Mouse (Mus musculus) heart, embryonic 14.5 days (tissue): ENCODE measurements around the gene Ccl28. TPM values are rescaled to one million over a fixed set of nuclear protein-coding genes. Genes with fewer than 3 reads are reported as not detected.
"Not testable (repeated sequence)": the region's sequence is repeated elsewhere in the genome, so short reads cannot be mapped to it uniquely, and the experiment has no call there.

Experiments used
- ATAC-seq: fragments of 200-750 bp; cut with Nextera tagmentation; 2 replicates; pipeline ENCODE4 v1.8.0; 2017; ENCODE audit warnings: low read depth, moderate TSS enrichment; ENCODE audit not compliant: insufficient number of reproducible peaks, insufficient read depth, low FRiP score
- H3K27ac ChIP-seq, 2 experiments: fragments of 200-500 bp in 1 of 2; fragments of 300-500 bp in 1 of 2; sonication (generic) in 1 of 2; replicated peaks in 1 of 2; 2 replicates each; pipeline ENCODE4 v1.5.1; 2012 to 2014; ENCODE audit warnings: low read depth in 2 of 2, low read length in 2 of 2, control low read depth in 1 of 2, mild to moderate bottlenecking in 1 of 2, mixed read lengths in 1 of 2; ENCODE audit not compliant: control insufficient read depth in 1 of 2, insufficient read depth in 1 of 2
- H3K27me3 ChIP-seq: fragments of 300-500 bp; sonication (generic); 2 replicates; pipeline ENCODE4 v1.6.1; 2014; ENCODE audit warnings: mild to moderate bottlenecking, low read length, control low read depth; ENCODE audit not compliant: control insufficient read depth, insufficient read depth
- H3K36me3 ChIP-seq: fragments of 300-500 bp; sonication (generic); 2 replicates; pipeline ENCODE4 v1.6.1; 2014; ENCODE audit warnings: mild to moderate bottlenecking, control low read depth, low read length, mixed read lengths; ENCODE audit not compliant: control insufficient read depth, insufficient read depth
- H3K4me1 ChIP-seq, 2 experiments: fragments of 200-500 bp in 1 of 2; fragments of 300-500 bp in 1 of 2; sonication (generic) in 1 of 2; 2 replicates each; pipeline ENCODE4 v1.6.1; 2012 to 2014; ENCODE audit warnings: low read length in 2 of 2, control low read depth in 1 of 2, mixed read lengths in 1 of 2; ENCODE audit not compliant: control insufficient read depth in 2 of 2, insufficient read depth in 2 of 2
- H3K4me2 ChIP-seq: fragments of 300-500 bp; sonication (generic); 2 replicates; pipeline ENCODE4 v1.6.1; 2014; ENCODE audit warnings: mild to moderate bottlenecking, low read length
- H3K4me3 ChIP-seq, 2 experiments: fragments of 200-500 bp in 1 of 2; fragments of 300-500 bp in 1 of 2; sonication (generic) in 1 of 2; 2 replicates each; pipeline ENCODE4 v1.5.1; 2012 to 2014; ENCODE audit warnings: low read length in 2 of 2, mild to moderate bottlenecking in 2 of 2, control low read depth in 1 of 2, low read depth in 1 of 2, moderate library complexity in 1 of 2; ENCODE audit not compliant: control insufficient read depth in 1 of 2, insufficient read depth in 1 of 2
- H3K9ac ChIP-seq: fragments of 300-500 bp; sonication (generic); 2 replicates; pipeline ENCODE4 v1.6.1; 2014; ENCODE audit warnings: mild to moderate bottlenecking, low read length
- H3K9me3 ChIP-seq: fragments of 300-500 bp; sonication (generic); 2 replicates; pipeline ENCODE4 v1.6.1; 2016; ENCODE audit warnings: low read length, control low read depth; ENCODE audit not compliant: control insufficient read depth
- WGBS: fragments of 180-500 bp; shearing (Covaris S2); extraction: QIAGEN DNeasy Blood & Tissue Kit; methylation state at CpG from one replicate; pipeline ENCODE4 v1.1.7; 2014; 5-methylcytosine and 5-hydroxymethylcytosine counted together
- polyA plus RNA-seq: library from polyadenylated mRNA; unstranded; fragments of >200 nt; fragmentation: Nextera tagmentation; extraction: Ambion mirVana; gene quantifications from 2 replicates; pipeline ENCODE4 v1.2.1, GENCODE M21; 2014

Gene Ccl28
- polyA plus RNA-seq, 1 experiment from 2014 or later: not detected

DNA sequence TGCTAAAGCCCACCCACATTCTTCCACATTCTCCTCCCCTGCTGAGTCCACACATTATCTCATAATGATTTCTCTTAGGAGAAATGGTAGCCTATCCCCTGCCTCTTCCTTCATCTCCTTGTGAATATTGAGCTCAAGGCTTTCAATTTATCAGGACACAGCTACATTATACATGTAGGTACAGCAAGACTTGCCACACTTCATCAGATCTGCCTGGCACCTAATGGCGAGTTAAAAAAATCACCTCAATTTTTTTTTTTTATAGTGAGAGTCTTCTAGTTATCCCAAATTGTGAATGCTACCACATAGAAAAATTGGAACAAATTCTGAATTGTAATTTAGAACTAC, 26.1 kb downstream of the Ccl28 start:
- Histone ChIP-seq H3K36me3 (no peaks in the 10 kb centered on the region), H3K27ac (no peak overlapping the region), H3K4me2 (no peak overlapping the region), H3K27me3 (no peaks in the 10 kb centered on the region), H3K9me3 (no peaks in the 10 kb centered on the region), H3K9ac (no peak overlapping the region), H3K4me1 (no peaks in the 10 kb centered on the region), H3K4me3 (no peak overlapping the region)
- ATAC-seq: no peak
- 68% methylated on average over 1 of the region's 1 CpGs for WGBS

DNA sequence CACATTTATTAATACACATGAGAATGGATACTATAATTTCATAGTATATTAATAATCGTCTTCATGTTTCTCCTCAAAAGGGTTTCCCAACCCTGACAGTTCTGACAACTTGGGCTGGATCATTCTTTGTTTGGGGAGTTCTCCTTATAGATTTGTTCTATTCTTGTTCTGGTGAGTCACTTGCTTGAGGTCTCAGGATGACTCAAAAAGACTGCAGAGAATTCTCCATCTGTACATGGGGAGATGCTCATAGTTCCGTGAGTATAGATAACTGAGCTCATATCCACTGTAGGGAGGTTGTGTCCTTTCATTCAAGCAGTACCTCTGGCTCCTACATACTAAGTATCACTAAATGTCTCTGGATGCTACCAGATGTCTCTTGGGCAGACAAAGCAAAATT, 31.1 kb downstream of the Ccl28 start:
- ATAC-seq: no peak
- Histone ChIP-seq H3K4me1 (no peaks in the 10 kb centered on the region), H3K36me3 (no peaks in the 10 kb centered on the region), H3K27ac (no peak overlapping the region), H3K4me2 (no peak overlapping the region), H3K27me3 (no peaks in the 10 kb centered on the region), H3K4me3 (no peak overlapping the region), H3K9ac (no peak overlapping the region), H3K9me3 (no peaks in the 10 kb centered on the region)
- 68% methylated on average over 2 of the region's 2 CpGs for WGBS

DNA sequence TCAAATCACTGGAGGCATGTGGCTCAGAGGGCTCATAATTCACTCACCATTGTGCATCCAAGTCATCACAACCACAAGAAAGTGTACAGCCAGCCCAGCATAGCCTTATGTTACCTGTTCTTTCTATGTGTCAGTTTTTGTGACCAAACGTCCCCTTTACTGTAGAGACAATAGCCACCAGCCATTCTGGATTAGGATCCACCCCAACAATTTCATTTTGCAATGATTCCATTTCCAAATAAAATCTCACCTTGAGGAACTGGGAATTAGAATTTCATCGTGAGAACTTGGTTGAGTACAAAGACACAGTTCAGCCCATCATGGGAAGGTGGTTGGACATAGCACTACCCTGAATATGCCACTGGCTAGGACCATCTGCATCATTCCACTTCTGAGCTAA, 32.6 kb downstream of the Ccl28 start:
- no peaks in the 10 kb centered on the region for H3K4me1 ChIP-seq
- no peaks in the 10 kb centered on the region for H3K9me3 ChIP-seq
- no peaks in the 10 kb centered on the region for H3K36me3 ChIP-seq
- H3K4me2 ChIP-seq: no peak overlapping the region
- H3K9ac ChIP-seq: no peak overlapping the region
- no peak overlapping the region for H3K4me3 ChIP-seq
- no peak for ATAC-seq
- 64% methylated on average over 2 of the region's 2 CpGs for WGBS
- H3K27ac ChIP-seq: no peak overlapping the region
- no peaks in the 10 kb centered on the region for H3K27me3 ChIP-seq

DNA sequence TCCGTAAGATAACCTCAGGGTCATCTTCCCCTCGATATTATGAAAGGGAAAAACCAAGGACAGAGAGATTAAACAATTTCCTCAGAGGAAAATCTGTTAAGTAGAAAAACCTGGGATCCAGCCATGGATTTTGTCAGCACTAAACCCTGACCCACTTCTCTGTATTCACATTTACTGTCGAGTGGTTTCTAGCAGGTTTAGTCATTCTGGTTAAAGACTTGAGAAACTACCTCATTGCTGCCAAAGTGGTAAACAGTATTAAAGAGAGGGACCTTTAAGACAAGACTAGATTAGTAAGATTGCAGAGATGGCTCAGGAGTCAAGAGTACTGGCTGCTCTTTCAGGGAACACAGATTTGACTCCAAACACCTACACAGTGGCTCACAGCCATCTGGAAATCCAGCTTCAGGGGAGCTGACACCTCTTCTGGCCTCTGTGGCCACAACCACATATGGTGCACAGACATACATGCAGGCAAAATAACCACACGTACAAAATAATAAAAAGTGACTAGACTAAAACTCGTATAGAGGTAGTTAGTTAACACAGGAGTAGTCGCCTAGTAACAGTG, 33.3 kb downstream of the Ccl28 start:
- Histone ChIP-seq H3K9me3 (no peaks in the 10 kb centered on the region), H3K4me3 (no peak overlapping the region), H3K4me1 (no peaks in the 10 kb centered on the region), H3K9ac (no peak overlapping the region), H3K4me2 (no peak overlapping the region), H3K36me3 (no peaks in the 10 kb centered on the region), H3K27me3 (no peaks in the 10 kb centered on the region), H3K27ac (no peak overlapping the region)
- ATAC-seq: no peak
- WGBS: 64% methylated on average over 6 of the region's 6 CpGs

DNA sequence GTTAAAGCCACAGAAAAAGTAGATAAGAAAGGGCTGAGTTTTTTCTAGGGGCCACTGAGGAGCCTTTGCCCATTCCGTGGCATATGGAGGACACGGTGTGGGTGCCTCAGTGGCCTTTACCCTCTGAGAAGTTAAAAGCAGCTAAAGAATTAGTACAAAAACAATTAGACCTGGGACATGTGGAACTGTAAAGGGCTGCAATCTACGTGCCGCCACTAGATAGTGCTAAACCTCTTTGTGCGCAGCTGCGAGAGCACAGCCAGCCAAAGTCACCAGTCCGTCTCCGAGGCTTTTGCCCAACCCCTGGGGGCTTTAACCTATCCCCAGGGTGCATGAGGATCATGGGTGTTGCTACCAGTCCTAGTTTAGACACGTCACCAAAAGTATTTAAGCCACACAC, 37.8 kb downstream of the Ccl28 start:
- H3K9me3 ChIP-seq, ATAC-seq, H3K4me3 ChIP-seq, H3K27ac ChIP-seq, H3K27me3 ChIP-seq, H3K9ac ChIP-seq, H3K4me1 ChIP-seq, H3K4me2 ChIP-seq, H3K36me3 ChIP-seq: not testable (repeated sequence)
- 67% methylated on average over 4 of the region's 9 CpGs for WGBS

DNA sequence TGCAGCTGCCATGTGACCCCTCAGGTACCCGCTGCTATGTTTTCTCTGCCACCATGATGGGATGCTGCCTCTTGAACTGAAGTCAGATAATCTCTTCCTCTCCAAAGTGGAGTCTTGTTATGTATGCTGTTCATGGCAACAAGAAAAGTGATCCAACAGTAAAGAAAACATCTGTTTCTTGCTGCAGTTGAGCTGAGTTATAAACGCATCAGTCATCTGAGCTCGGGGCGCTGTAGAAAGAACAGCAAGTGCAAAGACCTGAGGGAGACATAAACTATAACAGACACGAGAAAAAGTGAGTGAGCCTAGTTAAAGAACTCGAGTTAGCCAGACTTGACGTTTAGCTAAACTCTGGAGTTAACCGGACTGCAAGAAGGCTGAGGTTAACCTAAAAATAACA, 55.2 kb downstream of the Ccl28 start:
- H3K9me3 ChIP-seq: no peaks in the 10 kb centered on the region
- H3K27ac ChIP-seq: no peak overlapping the region
- H3K27me3 ChIP-seq: no peaks in the 10 kb centered on the region
- H3K4me1 ChIP-seq: no peaks in the 10 kb centered on the region
- H3K9ac ChIP-seq: no peak overlapping the region
- H3K36me3 ChIP-seq: no peaks in the 10 kb centered on the region
- no peak overlapping the region for H3K4me2 ChIP-seq
- 77% methylated on average over 8 of the region's 8 CpGs for WGBS
- no peak overlapping the region for H3K4me3 ChIP-seq
- no peak for ATAC-seq

DNA sequence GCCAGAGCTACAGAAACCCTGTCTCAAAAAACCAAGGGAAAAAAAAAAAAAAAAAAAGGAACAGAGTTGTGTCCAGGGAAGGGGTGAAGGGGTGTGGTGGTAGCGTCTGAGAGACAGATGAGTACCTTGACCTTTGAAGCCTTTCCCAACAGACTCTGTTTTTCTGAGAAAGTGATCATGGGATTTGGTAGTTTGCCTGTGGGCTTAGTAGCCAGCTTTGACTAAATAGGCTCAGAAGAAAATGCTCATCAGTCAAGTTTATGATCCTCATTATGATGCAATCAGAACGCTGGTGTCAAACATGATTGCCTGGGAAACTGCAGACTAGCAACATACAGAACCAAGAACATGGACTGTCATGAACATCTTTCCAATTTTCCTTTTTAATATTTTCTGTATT, 56.1 kb downstream of the Ccl28 start:
- Histone ChIP-seq H3K4me3 (no peak overlapping the region), H3K4me1 (no peaks in the 10 kb centered on the region), H3K27ac (no peak overlapping the region), H3K36me3 (no peaks in the 10 kb centered on the region), H3K27me3 (no peaks in the 10 kb centered on the region), H3K9me3 (no peaks in the 10 kb centered on the region), H3K4me2 (no peak overlapping the region), H3K9ac (no peak overlapping the region)
- 92% methylated on average over 2 of the region's 2 CpGs for WGBS
- ATAC-seq: no peak

DNA sequence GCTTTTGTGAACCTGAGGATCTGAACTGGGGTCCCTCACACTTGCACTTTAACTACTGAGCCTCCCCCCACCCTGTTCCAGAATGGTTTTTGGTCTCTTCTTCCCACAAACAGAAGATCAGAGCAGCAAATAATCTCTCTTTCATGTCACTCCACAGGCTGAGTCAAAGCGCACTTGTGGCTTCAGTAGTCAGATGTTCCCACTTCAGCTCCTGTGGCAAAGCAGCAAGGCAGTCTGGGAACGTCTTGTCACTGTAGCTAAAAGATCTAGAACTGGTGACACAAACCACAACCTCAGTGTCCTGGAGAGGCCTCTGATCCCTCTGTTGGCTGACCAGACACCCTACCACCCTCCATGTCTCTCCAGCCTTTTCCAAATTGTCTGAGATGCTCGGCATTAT, 57.5 kb downstream of the Ccl28 start:
- no peak for ATAC-seq
- Histone ChIP-seq H3K4me3 (no peak overlapping the region), H3K9ac (no peak overlapping the region), H3K4me1 (no peaks in the 10 kb centered on the region), H3K36me3 (no peaks in the 10 kb centered on the region), H3K9me3 (no peaks in the 10 kb centered on the region), H3K27ac (no peak overlapping the region), H3K4me2 (no peak overlapping the region), H3K27me3 (no peaks in the 10 kb centered on the region)
- WGBS: 64% methylated on average over 3 of the region's 3 CpGs
